Mouse (Mus musculus) neural tube, embryonic 11.5 days (tissue): ENCODE results near the gene Rmdn2. TPM values are rescaled to one million over a fixed set of nuclear protein-coding genes. Genes with fewer than 3 reads are reported as not detected.

ENCODE experiments used
- ATAC-seq: fragments of 200-750 bp; cut with Nextera tagmentation; 2 replicates; pipeline ENCODE4 v1.8.0; 2017; ENCODE audit warnings: moderate number of reproducible peaks, mild to moderate bottlenecking, moderate TSS enrichment, moderate library complexity; ENCODE audit not compliant: insufficient read depth, low FRiP score, low TSS enrichment
- DNase-seq: peaks from one replicate; pipeline ENCODE4 v3.0.0-alpha.2; 2015; ENCODE audit warnings: low spot score
- H3K27ac ChIP-seq: fragments of 300-500 bp; sonication (generic); 2 replicates; pipeline ENCODE4 v1.5.1; 2014; ENCODE audit warnings: low read depth, mild to moderate bottlenecking, low read length
- H3K27me3 ChIP-seq: fragments of 300-500 bp; sonication (generic); 2 replicates; pipeline ENCODE4 v1.6.1; 2014; ENCODE audit warnings: mild to moderate bottlenecking, low read length, mixed read lengths; ENCODE audit not compliant: control insufficient read depth, insufficient read depth
- H3K36me3 ChIP-seq: fragments of 300-500 bp; sonication (generic); 2 replicates; pipeline ENCODE4 v1.6.1; 2014; ENCODE audit warnings: mild to moderate bottlenecking, low read length, moderate library complexity, mixed read lengths; ENCODE audit not compliant: control insufficient read depth, insufficient read depth
- H3K4me1 ChIP-seq: fragments of 300-500 bp; sonication (generic); 2 replicates; pipeline ENCODE4 v1.6.1; 2014; ENCODE audit warnings: low read length, mixed read lengths; ENCODE audit not compliant: control insufficient read depth, insufficient read depth
- H3K4me2 ChIP-seq: fragments of 300-500 bp; sonication (generic); 2 replicates; pipeline ENCODE4 v1.6.1; 2014; ENCODE audit warnings: low read depth, mild to moderate bottlenecking, moderate library complexity
- H3K4me3 ChIP-seq: fragments of 300-500 bp; sonication (generic); 2 replicates; pipeline ENCODE4 v1.5.1; 2014; ENCODE audit warnings: low read depth, low read length
- H3K9ac ChIP-seq: fragments of 300-500 bp; sonication (generic); 2 replicates; pipeline ENCODE4 v1.6.1; 2014; ENCODE audit warnings: mild to moderate bottlenecking, low read length
- H3K9me3 ChIP-seq: fragments of 300-500 bp; sonication (generic); 2 replicates; pipeline ENCODE4 v1.6.1; 2016; ENCODE audit warnings: low read length; ENCODE audit not compliant: control insufficient read depth
- WGBS: fragments of 180-500 bp; shearing (Covaris S2); extraction: QIAGEN DNeasy Blood & Tissue Kit; methylation state at CpG from one replicate; pipeline ENCODE4 v1.1.7; 2014; 5-methylcytosine and 5-hydroxymethylcytosine counted together
- polyA plus RNA-seq: library from polyadenylated mRNA; unstranded; fragments of >200 nt; fragmentation: Nextera tagmentation; extraction: Ambion mirVana; gene quantifications from 2 replicates; pipeline ENCODE4 v1.2.1, GENCODE M21; 2014

Gene Rmdn2
- polyA plus RNA-seq, 1 experiment from 2014 or later, result 5.8 TPM

- Histone ChIP-seq H3K27me3 (no peaks in the 10 kb centered on the region), H3K4me2 (no peak overlapping the region), H3K4me3 (no peak overlapping the region), H3K27ac (no peak overlapping the region), H3K36me3 (no peaks in the 10 kb centered on the region), H3K9ac (no peak overlapping the region), H3K4me1 (no peaks in the 10 kb centered on the region), H3K9me3 (no peaks in the 10 kb centered on the region)
- no peak for ATAC-seq
- WGBS, result 60% methylated on average over 4 of the region's 4 CpGs
- no peak for DNase-seq
Observed at GRCm38 (mm10) chr17:79733039-79733438, 121.4 kb downstream of the Rmdn2 start.

- Histone ChIP-seq H3K9me3 (no peaks in the 10 kb centered on the region), H3K27me3 (no peaks in the 10 kb centered on the region), H3K9ac (no peak overlapping the region), H3K4me2 (no peak overlapping the region), H3K36me3 (no peaks in the 10 kb centered on the region), H3K4me3 (no peak overlapping the region), H3K4me1 (no peaks in the 10 kb centered on the region), H3K27ac (no peak overlapping the region)
- DNase-seq (no peak), ATAC-seq (no peak)
- WGBS, result 76% methylated on average over 3 of the region's 3 CpGs
Observed at GRCm38 (mm10) chr17:79737598-79737997, 125.9 kb downstream of the Rmdn2 start.

GRCm38 (mm10) chr17:79738847-79739498 lies 127.3 kb downstream of the Rmdn2 start:
- 62% methylated on average over 5 of the region's 5 CpGs for WGBS
- DNase-seq (no peak), ATAC-seq (no peak)
- no peak overlapping the region for H3K9ac ChIP-seq
- H3K9me3 ChIP-seq, result no peaks in the 10 kb centered on the region
- no peaks in the 10 kb centered on the region for H3K36me3 ChIP-seq
- H3K4me3 ChIP-seq, result no peak overlapping the region
- no peaks in the 10 kb centered on the region for H3K27me3 ChIP-seq
- H3K27ac ChIP-seq, result no peak overlapping the region
- H3K4me2 ChIP-seq, result no peak overlapping the region
- no peaks in the 10 kb centered on the region for H3K4me1 ChIP-seq

GRCm38 (mm10) chr17:79742635-79743034 lies 131.0 kb downstream of the Rmdn2 start:
- 75% methylated on average over 5 of the region's 5 CpGs for WGBS
- no peak overlapping the region for H3K9ac ChIP-seq
- H3K9me3 ChIP-seq, result no peaks in the 10 kb centered on the region
- peaks cover 3% of the 10 kb centered on the region; the same call in 1 of the 2 replicates for H3K4me1 ChIP-seq
- H3K4me3 ChIP-seq, result no peak overlapping the region
- H3K27ac ChIP-seq, result no peak overlapping the region
- DNase-seq (no peak), ATAC-seq (no peak)
- H3K4me2 ChIP-seq, result no peak overlapping the region
- no peaks in the 10 kb centered on the region for H3K36me3 ChIP-seq
- H3K27me3 ChIP-seq, result no peaks in the 10 kb centered on the region

Other genes starting within 250 kb of the Rmdn2 start
- gene Cyp1b1, start 103.2 kb downstream of the Rmdn2 start, polyA plus RNA-seq, result 5.1 TPM in 2 replicates